Mouse (Mus musculus) testis, adult 2 months (tissue): ENCODE measurements around the gene Cfap73.

Experiments
- CTCF ChIP-seq: fragments of 200-500 bp; IDR thresholded peaks from 2 replicates; pipeline ENCODE4 v1.5.1; 2012; ENCODE audit warnings: low read depth, mild to moderate bottlenecking, inconsistent platforms, low read length, moderate library complexity; ENCODE audit not compliant: control insufficient read depth, insufficient read depth, insufficient replicate concordance
- POLR2A ChIP-seq: fragments of 200-500 bp; IDR thresholded peaks from 2 replicates; pipeline ENCODE4 v1.6.1; 2012; ENCODE audit warnings: low read depth, mild to moderate bottlenecking, inconsistent platforms, low read length, moderate library complexity; ENCODE audit not compliant: control insufficient read depth

GRCm38 (mm10) chr5:120603515-120603914 lies 30.5 kb downstream of the Cfap73 start:
- TF ChIP-seq POLR2A (no peak), CTCF (no peak)
